Mouse (Mus musculus) mouse embryonic stem cell (cell line): Measurements from ENCODE around the gene Olfr814.
"Not testable (repeated sequence)": the region's sequence is repeated elsewhere in the genome, so short reads cannot be mapped to it uniquely, and the experiment has no call there.

ENCODE experiments used
- in situ Hi-C, 2 experiments: fragments of 300-500 bp; cut with MboI; formaldehyde crosslinking; loops; 1 replicate in 1 of 2; 3 replicates in 1 of 2; pipeline ENCODE4 v1.14.3; 2019 to 2020; ENCODE audit warnings: low sequenced_read_pairs in 2 of 2, low pct_unique_long_range_greater_than_20kb in 1 of 2, mixed read lengths in 1 of 2; ENCODE audit not compliant: unreplicated experiment in 1 of 2

Olfr814 gene

GRCm38 (mm10) chr10:129879751-129880150, at the start of gene Olfr814:
Olfr814 (minus strand) TSS chr10:129879851.
- in situ Hi-C loops, result not testable (repeated sequence)

DNA sequence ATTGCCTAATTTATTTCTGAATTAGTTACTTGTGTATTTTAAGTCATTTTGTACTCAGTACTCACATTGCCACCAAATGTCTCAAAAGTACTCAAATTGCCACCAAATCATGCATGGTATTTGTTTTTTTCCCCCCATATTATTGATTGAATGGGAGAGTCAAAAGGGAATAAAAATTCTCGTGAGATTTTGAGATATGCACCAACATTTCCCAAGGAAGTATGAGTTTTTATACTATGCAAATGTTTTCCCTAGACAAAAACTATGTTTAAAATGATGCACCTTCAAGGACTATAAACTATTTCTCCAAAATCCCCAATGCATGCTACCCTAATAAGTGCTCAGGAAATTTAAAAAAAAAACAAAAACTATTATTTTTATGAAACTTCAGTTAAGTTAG, 35.8 kb upstream of the Olfr814 start, which contains the start of gene Olfr816:
Gene Olfr816 (minus strand): TSS at position 101 of the 400 bp plus-strand sequence.
- in situ Hi-C loops, result no loop called here

GRCm38 (mm10) chr10:129905767-129906166, 26.1 kb upstream of the Olfr814 start, which contains the start of gene Olfr815:
Olfr815 (minus strand) TSS chr10:129905867.
- in situ Hi-C loops, result not testable (repeated sequence)

DNA sequence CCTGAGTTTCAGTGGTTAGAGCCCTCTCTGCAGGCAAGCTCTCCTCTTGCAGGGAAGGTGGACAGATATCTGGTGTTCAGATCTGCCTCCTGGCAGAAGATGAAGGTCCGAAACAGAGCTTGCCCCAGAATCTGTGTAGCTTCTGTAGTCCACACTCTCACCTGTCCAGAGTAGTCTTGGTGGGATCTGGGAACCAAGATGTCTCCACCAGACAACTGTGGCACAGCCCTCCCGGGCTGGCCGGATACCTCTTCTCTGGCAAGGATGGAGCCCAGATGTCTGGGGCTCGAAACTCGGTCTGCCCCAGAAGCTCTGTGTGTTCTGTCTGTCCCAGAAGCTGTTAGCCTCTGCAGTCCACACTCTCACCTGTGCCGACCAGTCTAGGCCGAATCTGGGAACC, 6.3 kb upstream of the Olfr814 start:
- in situ Hi-C loops, result no loop called here

- in situ Hi-C loops, result not testable (repeated sequence)
Observed at GRCm38 (mm10) chr10:129885496-129885895, 5.8 kb upstream of the Olfr814 start.

- in situ Hi-C loops, result no loop called here
Observed at GRCm38 (mm10) chr10:129855067-129855466, 24.6 kb downstream of the Olfr814 start, which contains the start of gene Olfr813. Olfr813 (plus strand) TSS chr10:129855367.

GRCm38 (mm10) chr10:129847343-129847742, 32.3 kb downstream of the Olfr814 start:
- in situ Hi-C loops, result no loop called here

DNA sequence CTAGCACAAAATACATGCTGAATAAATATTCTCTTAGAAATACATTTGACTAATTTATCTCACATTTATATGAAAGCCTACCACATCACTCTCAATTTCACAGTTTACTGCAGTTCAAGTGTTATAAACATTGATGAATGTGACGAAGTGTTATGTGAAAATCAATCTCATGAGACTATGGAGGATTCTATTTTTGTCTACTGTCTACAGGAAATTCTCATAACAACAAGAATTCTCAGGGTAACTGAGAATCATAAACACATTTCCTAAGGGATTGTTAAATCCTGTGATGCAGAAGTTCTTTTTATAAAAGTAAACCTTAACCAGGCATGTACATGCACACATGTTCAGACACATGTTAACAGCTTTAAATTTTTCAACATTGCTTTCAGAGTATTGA, 33.7 kb downstream of the Olfr814 start, which contains the start of gene Olfr812:
Gene Olfr812 (minus strand): TSS at position 101 of the 400 bp plus-strand sequence.
- in situ Hi-C loops, result no loop called here
